Mouse (Mus musculus) kidney, adult 2 months (tissue): ENCODE results near the gene Yipf3.

Experiments
- CTCF ChIP-seq: fragments of 200-500 bp; conservative IDR thresholded peaks from 2 replicates; pipeline ENCODE4 v1.5.1; 2011; ENCODE audit warnings: low read depth, mild to moderate bottlenecking, control low read depth, low read length, moderate library complexity, mixed read lengths; ENCODE audit not compliant: insufficient read depth, insufficient read length
- POLR2A ChIP-seq: fragments of 200-500 bp; IDR thresholded peaks from one replicate; pipeline ENCODE4 v1.6.1; 2011; ENCODE audit warnings: low read depth, low read length, control low read depth

DNA sequence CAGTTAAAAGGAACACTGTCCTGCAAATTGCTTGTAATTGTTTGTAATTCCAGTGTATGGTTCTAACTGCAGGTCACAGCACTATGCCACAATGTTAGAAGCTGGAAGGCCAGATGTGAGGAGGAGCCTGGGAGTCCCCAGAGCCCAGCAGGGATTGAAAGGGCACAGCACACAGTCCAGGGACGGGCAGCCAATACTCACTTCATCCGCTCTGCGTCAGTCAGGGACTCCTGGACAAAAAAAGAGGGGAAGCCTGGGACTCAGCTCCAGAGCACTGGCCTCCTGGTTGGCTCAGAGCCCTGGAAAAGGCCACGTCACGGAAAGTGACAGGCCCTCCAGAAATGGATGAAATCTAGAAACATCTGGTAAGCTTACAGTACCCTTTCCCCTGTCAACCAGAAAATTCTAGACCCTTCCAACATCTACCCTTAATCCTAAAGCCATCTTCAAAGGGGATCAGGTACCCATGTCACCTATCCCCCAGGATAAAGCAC lies 14.4 kb downstream of the Yipf3 start:
- no peak for TF ChIP-seq POLR2A
- TF ChIP-seq CTCF: no peak
